Mouse (Mus musculus) megakaryocyte, embryonic 14.5 days (primary cell): ENCODE results near the gene Arglu1.

Experiments used
- FLI1 ChIP-seq: IDR thresholded peaks from 2 replicates; pipeline ENCODE4 v1.6.1; 2012; ENCODE audit warnings: low read length, inconsistent platforms, mixed read lengths
- GATA1 ChIP-seq: IDR thresholded peaks from 3 replicates; pipeline ENCODE4 v1.6.1; 2012; ENCODE audit warnings: mixed read lengths, low read length, inconsistent platforms, borderline replicate concordance

GRCm38 (mm10) chr8:8655346-8656340 is 34.7 kb downstream of the Arglu1 start:
- TF ChIP-seq GATA1 (no peak), FLI1 (no peak)
